Mouse (Mus musculus): ENCODE measurements at regions not wholly inside any gene's neighbourhood (a gene's known extent, or its start where the extent isn't known, plus 50 kb on each side); places are given as distances from the start of the nearest gene placed in this dataset.

GRCm38 (mm10) chr3:143087786-143088185 is 206.0 kb upstream of the Pkn2 start:
- ATAC-seq (ENCODE audit: low TSS enrichment) = no peak

GRCm38 (mm10) chr3:143078310-143078709 is 196.5 kb upstream of the Pkn2 start:
- ATAC-seq (ENCODE audit: low TSS enrichment) = no peak

- no peak for ATAC-seq (ENCODE audit: low TSS enrichment)
Observed at GRCm38 (mm10) chr3:143071839-143072373, 190.1 kb upstream of the Pkn2 start.

- ATAC-seq (ENCODE audit: low TSS enrichment) = no peak
Observed at GRCm38 (mm10) chr3:143054858-143055257, 173.1 kb upstream of the Pkn2 start.

GRCm38 (mm10) chr3:143053286-143053993 is 171.6 kb upstream of the Pkn2 start:
- ATAC-seq (ENCODE audit: low TSS enrichment) = peak; percentile 74

- no peak for ATAC-seq (ENCODE audit: low TSS enrichment)
Observed at GRCm38 (mm10) chr3:143040666-143041065, 158.9 kb upstream of the Pkn2 start.

GRCm38 (mm10) chr3:143036108-143036507 is 154.3 kb upstream of the Pkn2 start:
- ATAC-seq (ENCODE audit: low TSS enrichment) = no peak

- ATAC-seq (ENCODE audit: low TSS enrichment) = no peak
Observed at GRCm38 (mm10) chr3:143034588-143034987, 152.8 kb upstream of the Pkn2 start.

- no peak for ATAC-seq (ENCODE audit: low TSS enrichment)
Observed at GRCm38 (mm10) chr3:143022486-143022885, 140.7 kb upstream of the Pkn2 start.

- no peak for ATAC-seq (ENCODE audit: low TSS enrichment)
Observed at GRCm38 (mm10) chr3:143021159-143021871, 139.5 kb upstream of the Pkn2 start.

GRCm38 (mm10) chr3:143017480-143017879 is 135.7 kb upstream of the Pkn2 start:
- no peak for ATAC-seq (ENCODE audit: low TSS enrichment)

GRCm38 (mm10) chr3:143016758-143017157 is 135.0 kb upstream of the Pkn2 start:
- ATAC-seq (ENCODE audit: low TSS enrichment) = peak; percentile 81

GRCm38 (mm10) chr3:143014421-143014820 is 132.6 kb upstream of the Pkn2 start:
- ATAC-seq (ENCODE audit: low TSS enrichment) = no peak

- no peak for ATAC-seq (ENCODE audit: low TSS enrichment)
Observed at GRCm38 (mm10) chr3:143007047-143007446, 125.2 kb upstream of the Pkn2 start.

GRCm38 (mm10) chr3:143001952-143002351 is 120.1 kb upstream of the Pkn2 start:
- ATAC-seq (ENCODE audit: low TSS enrichment) = no peak

- no peak for ATAC-seq (ENCODE audit: low TSS enrichment)
Observed at GRCm38 (mm10) chr3:142995981-142996743, 114.4 kb upstream of the Pkn2 start.

- no peak for ATAC-seq (ENCODE audit: low TSS enrichment)
Observed at GRCm38 (mm10) chr3:142984547-142984946, 102.7 kb upstream of the Pkn2 start.

GRCm38 (mm10) chr3:142981221-142981620 is 99.4 kb upstream of the Pkn2 start:
- no peak for ATAC-seq (ENCODE audit: low TSS enrichment)

GRCm38 (mm10) chr3:142979161-142979560 is 97.4 kb upstream of the Pkn2 start:
- ATAC-seq (ENCODE audit: low TSS enrichment) = no peak

GRCm38 (mm10) chr3:142976519-142977394 is 95.0 kb upstream of the Pkn2 start:
- ATAC-seq (ENCODE audit: low TSS enrichment) = no peak

- peak; percentile 47 for ATAC-seq (ENCODE audit: low TSS enrichment)
Observed at GRCm38 (mm10) chr3:142975606-142976005, 93.8 kb upstream of the Pkn2 start.
